Mouse (Mus musculus) ovary, postnatal 14 days (tissue): Measurements from ENCODE around the gene Adipor1.

Experiments used
- DNase-seq: peaks from one replicate; pipeline ENCODE4 v3.0.0; 2022; ENCODE audit warnings: low spot score

Gene Adipor1

GRCm38 (mm10) chr1:134415168-134415831, at the start of gene Adipor1:
Gene Adipor1 (plus strand): TSS chr1:134415378.
- DNase-seq: peak; percentile 90

- no peak for DNase-seq
These were observed 49.7 kb upstream of the Adipor1 start for GRCm38 (mm10) chr1:134365491-134365890.

GRCm38 (mm10) chr1:134368777-134369337, 46.3 kb upstream of the Adipor1 start:
- peak; percentile 55 for DNase-seq

DNA sequence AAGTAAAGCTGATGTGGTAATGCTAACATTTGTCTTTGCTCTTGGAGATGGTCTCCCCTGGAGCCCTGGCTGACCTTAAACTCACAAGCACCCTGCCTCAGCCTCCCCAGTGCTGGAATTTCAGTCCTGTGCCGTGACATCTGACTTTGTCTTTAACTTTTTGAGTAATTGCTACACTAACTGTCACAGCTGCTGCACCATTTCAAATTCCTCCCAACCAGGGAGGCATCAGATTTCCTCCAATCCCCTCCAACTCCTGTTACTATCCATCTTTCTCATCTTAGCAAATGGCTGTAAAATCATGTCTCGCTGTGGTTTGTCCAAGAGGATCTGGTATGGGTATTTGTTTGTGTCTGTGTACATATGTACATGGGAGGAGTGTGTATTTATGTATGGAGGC, 41.1 kb upstream of the Adipor1 start:
- no peak for DNase-seq

DNA sequence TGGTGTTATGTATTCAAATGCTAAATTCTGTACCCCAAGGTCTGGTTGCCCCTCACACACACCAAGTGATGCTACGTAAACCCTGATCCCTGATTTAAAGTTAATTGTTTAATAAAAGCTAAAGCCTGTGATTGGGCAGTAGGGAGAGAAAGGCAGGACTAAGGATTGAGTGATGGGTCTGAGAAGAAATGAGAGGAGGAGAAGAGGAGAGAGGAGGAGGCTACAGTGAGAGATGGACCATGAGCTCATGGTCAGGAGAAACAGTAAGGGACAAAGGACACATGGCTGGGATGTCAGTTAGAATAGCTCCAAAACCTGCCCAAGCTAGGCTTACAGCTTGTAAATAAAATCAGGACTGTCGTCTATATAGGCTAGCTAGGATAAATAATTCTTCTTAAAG, 34.1 kb upstream of the Adipor1 start:
- no peak for DNase-seq

GRCm38 (mm10) chr1:134381795-134382625, 33.2 kb upstream of the Adipor1 start:
- DNase-seq: no peak

DNA sequence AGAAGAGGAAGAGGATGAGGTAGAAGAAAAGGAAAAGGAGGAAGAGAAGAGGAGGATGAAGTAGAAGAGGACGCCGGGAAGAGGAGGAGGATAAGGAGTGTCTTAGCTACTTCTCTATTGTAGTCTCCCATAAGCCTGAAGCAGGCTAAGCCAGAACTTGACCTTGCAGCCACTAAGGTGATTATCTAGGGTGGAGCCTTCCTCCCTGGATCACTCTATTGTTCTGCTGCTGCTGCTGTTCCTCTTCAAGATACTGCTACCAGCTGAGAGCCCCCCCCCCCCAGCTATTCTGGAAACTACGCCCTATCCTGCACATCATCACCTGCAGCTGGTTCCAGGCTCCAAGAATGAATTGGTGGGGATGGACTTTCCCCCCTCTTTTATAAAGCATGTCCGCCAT, 30.6 kb upstream of the Adipor1 start:
- no peak for DNase-seq

DNA sequence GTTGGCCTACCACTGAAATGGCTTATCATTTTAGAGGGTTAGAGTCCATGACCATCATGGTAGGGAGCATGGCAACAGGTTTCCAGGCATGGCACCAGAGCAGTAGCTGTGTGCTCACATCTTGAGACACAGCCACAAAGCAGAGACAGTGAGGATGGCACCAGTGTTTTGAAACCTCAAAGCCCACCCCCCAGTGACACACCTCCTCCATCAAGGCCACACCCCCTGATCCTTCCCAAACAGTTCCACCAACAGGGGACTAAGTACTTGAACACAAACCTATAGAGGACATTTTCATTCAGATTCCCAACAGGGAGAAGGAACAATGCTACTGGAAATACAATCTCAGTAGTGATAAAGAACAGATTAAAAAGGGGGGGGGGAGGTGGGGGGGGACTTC, 30.0 kb upstream of the Adipor1 start:
- DNase-seq: no peak

DNA sequence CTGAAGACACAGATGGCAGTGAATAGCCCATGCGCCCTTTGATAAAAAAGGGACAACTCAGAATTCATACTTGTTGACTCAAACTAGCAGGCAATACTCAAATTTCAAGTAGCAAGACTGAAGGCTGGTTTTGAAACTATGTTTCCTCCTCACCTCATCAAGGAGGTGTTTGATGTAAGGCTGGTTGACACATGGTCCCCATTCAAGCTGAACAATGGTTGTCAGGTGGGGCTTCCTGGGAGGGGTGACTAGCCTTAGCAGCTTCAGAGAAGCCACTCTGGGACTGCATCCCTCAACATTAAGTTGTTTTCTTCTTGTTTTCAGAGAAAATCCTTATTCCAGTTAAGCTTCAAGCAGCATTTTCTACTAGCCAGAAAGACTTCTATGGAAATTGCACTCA, 29.5 kb upstream of the Adipor1 start, which contains the start of gene 4933406M09Rik:
Gene 4933406M09Rik, plus strand, starts transcription at position 275 of the 400 bp plus-strand sequence.
- DNase-seq: no peak

DNA sequence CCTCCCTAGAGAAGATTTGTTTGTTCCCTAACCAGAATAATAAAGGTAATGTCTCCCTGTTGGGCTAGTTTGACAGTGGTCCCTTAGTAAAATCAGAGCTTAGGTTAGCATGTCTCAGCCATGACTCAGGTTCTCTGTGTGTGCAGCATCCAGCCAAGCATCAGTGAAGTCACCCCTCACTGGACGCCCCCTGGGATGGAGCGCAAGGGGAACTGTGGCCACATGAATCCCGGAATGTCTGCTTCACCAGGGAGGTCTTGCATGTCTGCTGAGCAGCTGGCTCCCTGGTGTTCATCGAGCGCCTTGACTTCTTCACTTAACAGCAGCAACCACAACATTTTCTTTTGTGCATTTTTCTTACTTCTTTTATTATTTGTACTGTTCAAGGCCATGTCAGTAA, 21.4 kb upstream of the Adipor1 start:
- no peak for DNase-seq

- no peak for DNase-seq
These were observed 17.0 kb upstream of the Adipor1 start for GRCm38 (mm10) chr1:134398210-134398609.

DNA sequence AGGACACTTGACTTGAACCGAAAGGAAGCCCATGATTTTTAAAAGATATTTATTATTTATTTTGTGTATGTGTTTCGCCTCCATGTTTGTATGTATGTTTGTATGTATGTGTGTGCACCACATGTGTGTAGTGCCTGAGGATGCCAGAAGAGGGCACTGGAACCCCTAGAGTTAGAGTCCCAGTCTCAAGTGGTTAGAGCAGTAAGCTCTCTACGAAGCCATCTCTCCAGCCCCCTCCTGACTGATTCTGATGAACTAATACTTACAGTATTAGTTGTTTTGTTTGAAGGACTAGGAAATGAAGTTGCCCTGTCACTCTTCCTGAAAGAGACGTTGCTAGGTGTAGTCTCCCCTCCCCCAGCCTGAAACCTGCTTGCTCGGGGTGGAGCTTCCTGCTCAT, 15.4 kb upstream of the Adipor1 start:
- DNase-seq: no peak

- peak; percentile 58 for DNase-seq
These were observed 9.4 kb upstream of the Adipor1 start, which contains the start of gene Cyb5r1 for GRCm38 (mm10) chr1:134405509-134406413. Gene Cyb5r1 (plus strand): TSS chr1:134405559.

DNA sequence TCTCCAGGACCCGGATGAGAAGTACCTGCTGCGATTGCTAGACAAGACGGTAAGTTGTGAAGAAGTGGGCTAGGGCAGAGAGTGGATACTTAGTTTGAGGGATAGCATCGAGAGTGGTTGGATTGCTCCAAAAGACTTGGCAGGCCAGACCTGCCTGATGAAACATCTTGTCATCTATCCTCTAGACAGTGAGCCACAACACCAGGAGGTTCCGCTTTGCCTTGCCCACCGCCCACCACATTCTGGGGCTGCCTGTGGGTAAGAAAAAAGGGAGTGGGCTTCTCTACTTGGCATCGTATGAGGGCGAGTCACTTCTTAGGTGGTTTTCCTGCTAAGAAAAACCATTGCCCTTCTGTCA, 8.8 kb upstream of the Adipor1 start:
- DNase-seq: no peak

DNA sequence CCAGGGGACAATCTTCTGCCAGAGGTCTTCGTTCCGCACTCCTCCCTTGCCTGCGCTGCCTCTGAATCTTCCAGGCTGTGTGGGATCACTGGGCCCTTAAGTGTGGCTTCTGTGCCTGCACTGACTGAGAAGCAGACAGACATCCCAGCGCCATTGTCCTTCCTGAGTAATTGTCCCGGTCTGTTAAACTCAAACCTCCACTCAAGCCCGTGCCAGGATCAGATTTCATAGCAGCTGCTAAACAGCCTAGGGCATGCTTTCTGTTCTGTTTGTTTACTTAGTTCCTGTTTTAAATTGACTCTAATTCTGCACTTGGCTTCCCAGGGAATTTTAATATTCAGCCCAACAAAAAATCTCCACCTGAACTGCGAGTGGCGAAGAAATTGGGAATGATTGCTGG, 7.1 kb upstream of the Adipor1 start:
- no peak for DNase-seq

DNA sequence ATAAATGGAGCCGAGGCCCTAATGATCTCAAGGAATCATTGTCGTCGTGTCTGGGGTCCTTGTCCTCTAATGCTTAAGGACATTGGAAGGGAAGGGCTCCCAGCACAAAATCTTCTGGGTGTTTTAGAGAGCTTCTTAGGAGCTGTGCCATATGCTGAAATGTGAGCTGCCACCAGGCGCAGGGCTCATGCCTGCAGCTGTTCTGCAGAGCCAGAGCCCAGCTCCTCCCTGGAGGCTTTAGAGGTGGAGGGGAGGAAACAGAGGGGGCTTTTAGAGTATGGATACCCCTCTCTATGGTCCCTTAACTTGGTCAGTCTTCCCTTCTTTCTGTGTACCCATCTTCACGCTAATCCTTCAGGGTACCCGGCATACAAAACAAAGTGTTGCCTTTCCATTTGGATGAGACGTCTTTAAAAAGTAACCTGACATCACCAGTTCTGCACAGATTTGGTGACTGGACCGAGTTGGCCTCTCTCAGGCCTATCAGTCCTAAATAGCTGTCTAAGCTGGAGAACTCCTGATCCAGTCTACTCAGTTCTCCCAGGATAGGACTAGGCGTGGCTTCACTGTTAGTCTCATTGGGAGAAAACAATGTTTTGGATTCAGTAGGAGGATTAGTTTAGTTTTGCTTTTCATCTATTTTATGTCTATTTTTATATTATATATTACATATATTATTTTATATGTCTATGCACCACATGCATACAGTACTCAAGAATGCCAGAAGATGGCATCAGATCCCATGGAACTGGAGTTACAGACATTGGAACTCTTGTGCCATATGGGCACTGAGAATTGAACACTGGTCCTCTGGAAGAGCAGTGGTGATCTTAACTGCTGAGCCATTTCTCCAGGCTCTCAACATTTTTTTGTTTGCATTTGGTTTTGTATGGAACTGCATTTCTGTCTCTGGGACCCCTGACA, 3.2 kb upstream of the Adipor1 start:
- DNase-seq: no peak

GRCm38 (mm10) chr1:134414038-134414437, 1.1 kb upstream of the Adipor1 start:
- no peak for DNase-seq

DNA sequence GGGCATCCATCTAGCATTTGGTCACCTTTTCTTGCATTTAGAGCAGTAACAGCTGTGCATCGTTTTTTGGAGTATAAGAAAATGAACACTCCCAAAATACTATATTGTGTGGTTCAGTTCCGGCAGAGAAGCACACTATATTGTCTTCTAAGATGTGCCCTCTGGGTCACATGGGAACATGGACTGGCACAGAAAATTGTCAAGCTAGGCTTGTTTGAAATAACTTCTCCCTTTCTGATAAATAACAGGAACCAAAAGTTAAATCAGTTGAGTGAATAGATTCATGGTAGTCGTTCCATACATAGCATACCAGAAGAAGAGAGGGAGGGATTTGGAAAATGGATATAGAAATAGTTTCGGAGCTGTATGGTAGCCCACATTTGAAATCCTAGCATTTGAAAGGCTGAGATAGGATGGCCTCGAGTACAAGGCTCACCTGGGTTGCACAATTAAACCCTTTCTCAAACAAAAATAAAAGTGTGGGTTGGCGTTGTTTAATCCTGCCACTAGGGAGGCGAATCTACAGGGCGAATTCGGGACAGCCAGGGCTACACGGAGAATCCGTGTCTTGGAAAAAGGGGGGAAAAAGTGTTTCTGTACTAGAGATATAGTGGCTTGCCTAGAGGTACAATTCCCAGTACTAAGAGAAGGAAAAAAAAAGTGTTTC, 544 bp upstream of the Adipor1 start:
- no peak for DNase-seq

DNA sequence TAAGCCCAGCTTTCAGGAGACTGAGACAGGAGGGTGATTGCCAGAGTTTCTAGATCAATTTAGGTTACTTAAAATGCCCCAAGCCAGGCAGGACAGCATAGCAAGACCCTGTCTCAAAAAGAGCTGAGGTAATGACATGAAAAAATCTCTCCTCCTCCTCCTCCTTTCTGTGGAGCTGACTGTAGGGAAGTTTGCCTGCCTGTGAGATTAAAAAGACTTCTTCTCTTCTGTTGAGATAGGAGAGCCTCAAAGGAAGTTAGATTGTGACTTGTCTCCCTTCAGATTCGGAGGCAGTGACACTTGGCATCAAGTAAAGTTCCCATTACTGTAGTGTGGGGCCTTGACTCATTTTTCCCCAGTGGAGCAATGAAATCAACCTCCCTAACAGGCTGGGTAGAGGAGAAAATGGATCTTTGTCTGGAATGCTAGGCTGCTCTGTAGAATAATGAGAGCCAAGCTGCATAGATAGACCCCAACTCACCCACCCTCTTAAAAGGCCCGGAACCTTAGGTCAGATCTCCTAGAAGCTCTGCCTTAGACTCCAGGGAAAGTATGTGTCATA, 3.3 kb downstream of the Adipor1 start:
- DNase-seq: no peak

DNA sequence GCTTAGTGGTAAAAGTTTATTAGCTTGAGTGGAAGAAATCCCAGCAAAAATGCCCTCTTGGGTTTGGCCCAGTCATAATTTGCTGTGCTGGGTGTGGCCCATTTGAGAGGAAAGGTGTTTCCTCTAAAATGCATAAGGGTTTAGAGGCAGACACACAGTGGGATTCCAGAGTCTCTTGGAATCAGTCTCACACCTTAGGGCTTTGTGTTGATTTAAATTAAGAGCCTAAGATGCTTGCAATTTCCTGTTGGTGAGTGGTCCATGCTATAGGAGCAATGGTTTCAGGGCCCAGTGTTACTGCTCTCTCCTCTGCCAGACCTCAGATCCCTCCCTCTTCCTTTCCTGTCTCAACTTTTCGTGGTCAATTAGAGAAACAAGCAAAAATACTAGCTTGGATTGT, 4.0 kb downstream of the Adipor1 start:
- no peak for DNase-seq
